Mouse (Mus musculus) lung, postnatal 0 days (tissue): ENCODE measurements around the gene Dido1.

Experiments
- CTCF ChIP-seq: IDR thresholded peaks from 2 replicates; pipeline ENCODE4 v1.5.1; 2016; ENCODE audit warnings: antibody characterized with exemption, mild to moderate bottlenecking
- EP300 ChIP-seq: IDR thresholded peaks from 2 replicates; pipeline ENCODE4 v1.6.1; 2016; ENCODE audit warnings: antibody characterized with exemption, mild to moderate bottlenecking, control low read depth

- TF ChIP-seq CTCF (no peak), EP300 (no peak)
Measured at GRCm38 (mm10) chr2:180725856-180726629, 16.2 kb upstream of the Dido1 start.
